Mouse (Mus musculus) CD8-positive naive resting alpha-beta T cell, adult 57 days (primary cell): ENCODE measurements around the gene Dusp6. TPM values are rescaled to one million over a fixed set of nuclear protein-coding genes. Genes with fewer than 3 reads are reported as not detected.

ENCODE experiments used
- total RNA-seq: library from RNA; stranded (reverse); gene quantifications from one replicate; pipeline ENCODE4 v1.2.4, GENCODE M21; 2023

Dusp6 gene
- 69.7 TPM for total RNA-seq

DNA sequence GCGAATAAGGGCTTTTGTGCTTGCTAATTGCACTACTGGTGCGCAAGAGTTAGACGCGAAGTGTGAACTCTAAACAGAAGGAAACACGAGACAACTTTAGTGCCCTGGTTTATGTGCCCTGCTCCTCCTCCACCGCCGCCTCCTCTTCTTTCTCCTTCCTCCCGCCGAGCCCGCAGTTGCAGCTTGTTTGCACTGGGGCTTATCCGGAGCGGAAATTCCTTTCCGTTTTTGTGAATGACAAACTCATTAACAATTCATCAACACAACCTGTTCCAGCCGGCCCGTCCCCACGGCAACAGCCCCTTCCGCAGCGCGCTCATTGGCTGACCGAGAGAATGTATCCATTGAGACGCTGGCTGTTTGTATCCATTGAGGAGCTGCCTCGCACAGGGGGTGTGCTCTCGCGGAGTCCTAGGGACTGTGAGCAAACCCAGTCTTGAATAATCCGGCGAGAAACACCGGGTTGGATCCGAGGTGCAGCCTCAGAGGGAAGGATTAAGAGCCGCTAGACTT, at the start of gene Dusp6:
TSS of gene Dusp6 (plus strand) at position 365 of the 513 bp plus-strand sequence.

Other genes starting within 250 kb of the Dusp6 start
- gene Poc1b, start 156.2 kb upstream of the Dusp6 start, total RNA-seq, result 25.9 TPM
- gene Galnt4, start 155.1 kb upstream of the Dusp6 start, total RNA-seq, result 18.4 TPM
- 0.46 TPM for gene Phxr2, start 136.9 kb upstream of the Dusp6 start, total RNA-seq